10 mouse cellular contexts compared by ENCODE assay signal in the genomic region with DNA sequence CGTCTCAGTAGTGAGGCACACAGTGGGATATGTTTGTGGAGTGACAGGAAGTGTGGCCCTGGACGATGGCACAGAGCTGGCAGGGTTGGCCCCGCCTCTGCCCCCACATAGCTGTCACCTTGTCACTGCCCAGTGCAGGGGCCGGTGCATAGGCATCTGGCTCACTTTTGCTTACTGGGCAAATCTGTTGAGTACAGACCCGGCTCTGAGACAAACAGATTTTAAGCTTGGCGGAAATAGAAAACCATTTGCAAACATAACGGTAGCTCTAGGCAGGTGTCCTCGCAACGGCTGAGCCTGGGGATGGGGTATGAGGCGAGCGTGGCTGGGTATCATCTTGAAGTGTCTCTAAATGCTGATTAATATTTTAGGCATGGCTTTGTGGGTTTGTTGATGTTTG.
DNase-seq lines count a peak whose midpoint lies in the region; ATAC-seq lines count a peak whose summit lies in the region.
"Had no signal": no experiment of that assay in that cellular context is flagged by ENCODE, and none has a peak within 500 bp of the region (broad histone marks: within the 10 kb centered on the region; RNA-seq: fewer than 3 reads in every experiment).

No protein-coding gene starts in this region.

- 0 out of 2 replicates have a peak overlapping the region, but pooled peaks have one; percentile 21 for H3K9ac ChIP-seq in heart, embryonic 14.5 days (ENCODE audit: low read length)
- H3K9ac ChIP-seq in hindbrain, embryonic 15.5 days: no peak overlapping the region
- no peak overlapping the region for H3K9ac ChIP-seq in midbrain, embryonic 16.5 days (ENCODE audit: low read depth, low read length)

- no peaks in the 10 kb centered on the region for H3K9me3 ChIP-seq in heart, embryonic 14.5 days (ENCODE audit: control insufficient read depth, low read length)
- H3K9me3 ChIP-seq in forebrain, embryonic 10.5 days: no peaks in the 10 kb centered on the region
- no peaks in the 10 kb centered on the region for H3K9me3 ChIP-seq in hindbrain, embryonic 15.5 days
- H3K9me3 ChIP-seq in midbrain, embryonic 16.5 days (replicated peaks; ENCODE audit: control insufficient read depth, low read length, poor library complexity, severe bottlenecking): no peaks in the 10 kb centered on the region

- WGBS in heart, embryonic 14.5 days: 49% methylated on average over 11 of the region's 11 CpGs
- WGBS in forebrain, embryonic 10.5 days: 43% methylated on average over 11 of the region's 11 CpGs
- 34% methylated on average over 11 of the region's 11 CpGs for WGBS in hindbrain, embryonic 15.5 days
- 37% methylated on average over 11 of the region's 11 CpGs for WGBS in midbrain, embryonic 16.5 days

- peaks cover 13 to 25% of the 10 kb centered on the region in 2 experiments; a peak in 3 of 4 replicates for H3K4me1 ChIP-seq in heart, embryonic 14.5 days (ENCODE audit: control insufficient read depth in 2 of 2, insufficient read depth in 2 of 2, low read length in 2 of 2)
- peaks cover 94% of the 10 kb centered on the region for H3K4me1 ChIP-seq in forebrain, embryonic 10.5 days
- H3K4me1 ChIP-seq in hindbrain, embryonic 15.5 days (replicated peaks): peaks cover 63% of the 10 kb centered on the region
- peaks cover 41% of the 10 kb centered on the region for H3K4me1 ChIP-seq in midbrain, embryonic 16.5 days (ENCODE audit: control insufficient read depth, insufficient read depth, low read length)

- no peak overlapping the region for H3K4me3 ChIP-seq in heart, embryonic 14.5 days (ENCODE audit: control insufficient read depth in 1 of 2, insufficient read depth in 1 of 2, low read depth in 1 of 2, low read length in 2 of 2)
- H3K4me3 ChIP-seq in forebrain, embryonic 10.5 days: no peak overlapping the region
- no peak overlapping the region for H3K4me3 ChIP-seq in hindbrain, embryonic 15.5 days
- no peak overlapping the region for H3K4me3 ChIP-seq in midbrain, embryonic 16.5 days (ENCODE audit: low read depth, low read length)

- H3K36me3 ChIP-seq in heart, embryonic 14.5 days (ENCODE audit: control insufficient read depth, insufficient read depth, low read length): no peaks in the 10 kb centered on the region
- no peaks in the 10 kb centered on the region for H3K36me3 ChIP-seq in forebrain, embryonic 10.5 days (replicated peaks)
- H3K36me3 ChIP-seq in hindbrain, embryonic 15.5 days: no peaks in the 10 kb centered on the region
- no peaks in the 10 kb centered on the region for H3K36me3 ChIP-seq in midbrain, embryonic 16.5 days (ENCODE audit: control insufficient read depth, insufficient read depth, low read length)

- ATAC-seq in heart, embryonic 14.5 days (ENCODE audit: insufficient number of reproducible peaks, insufficient read depth, low FRiP score, low read depth): no peak
- peak; percentile 0; the same call in 1 of the 2 replicates for ATAC-seq in hindbrain, embryonic 15.5 days (ENCODE audit: low FRiP score, low read depth)
- ATAC-seq in midbrain, embryonic 16.5 days: peak; percentile 7; the same call in 1 of the 2 replicates

- peaks cover 13% of the 10 kb centered on the region for H3K27me3 ChIP-seq in heart, embryonic 14.5 days (ENCODE audit: control insufficient read depth, insufficient read depth, low read length)
- peaks cover 99% of the 10 kb centered on the region for H3K27me3 ChIP-seq in forebrain, embryonic 10.5 days (ENCODE audit: poor library complexity, severe bottlenecking)
- peaks cover 3% of the 10 kb centered on the region; the same call in 1 of the 2 replicates for H3K27me3 ChIP-seq in hindbrain, embryonic 15.5 days
- H3K27me3 ChIP-seq in midbrain, embryonic 16.5 days (ENCODE audit: control insufficient read depth, insufficient read depth, low read depth, low read length): no peaks in the 10 kb centered on the region

- DNase-seq in heart, adult 11 months: no peak
- no peak for DNase-seq in forebrain, embryonic 10.5 days (ENCODE audit: extremely low spot score, low spot score)
- DNase-seq in layer of hippocampus, adult 9-10 months (ENCODE audit: low spot score): no peak
- no peak for DNase-seq in spleen, postnatal 14 days (ENCODE audit: low spot score in 2 of 2)
- DNase-seq in left cerebral cortex, postnatal 10 days (ENCODE audit: extremely low spot score in 1 of 2, low spot score in 2 of 2): no peak
- DNase-seq: gastrocnemius, postnatal 36 days; lung, adult 18-20 months had no signal

- peak overlapping the region; percentile 41 for H3K4me2 ChIP-seq in heart, embryonic 14.5 days (ENCODE audit: low read length)
- H3K4me2 ChIP-seq in hindbrain, embryonic 15.5 days: no peak overlapping the region
- no peak overlapping the region for H3K4me2 ChIP-seq in midbrain, embryonic 16.5 days (ENCODE audit: low read length)

- intact Hi-C loops in left cerebral cortex, postnatal 10 days (cut with DNase I): loop anchor here (5.0 kb wide), 1 partner anchor 230 kb away; no protein-coding TSS in a partner anchor

- H3K27ac ChIP-seq in heart, embryonic 14.5 days (replicated peaks in 1 of 2; ENCODE audit: control insufficient read depth in 1 of 2, insufficient read depth in 1 of 2, low read depth in 2 of 2, low read length in 2 of 2): no peak overlapping the region
- H3K27ac ChIP-seq in forebrain, embryonic 10.5 days: peak overlapping the region; percentile 10
- H3K27ac ChIP-seq in hindbrain, embryonic 15.5 days (replicated peaks): peak overlapping the region; percentile 73
- peak overlapping the region; percentile 59 for H3K27ac ChIP-seq in midbrain, embryonic 16.5 days (ENCODE audit: low read length)

Comparison
In these comparisons a context has a peak if more than half of its experiments do, and no peak if none do; other contexts are left out.
1. H3K27ac ChIP-seq: peak in forebrain, embryonic 10.5 days (single experiment), hindbrain, embryonic 15.5 days (single experiment) and midbrain, embryonic 16.5 days (single experiment); none in heart, embryonic 14.5 days (0 of 2).